Mouse (Mus musculus) forebrain, embryonic 13.5 days (tissue): ENCODE data around the gene Gpr152. TPM values are rescaled to one million over a fixed set of nuclear protein-coding genes. Genes with fewer than 3 reads are reported as not detected.

Experiments used
- ATAC-seq: fragments of 200-750 bp; cut with Nextera tagmentation; 2 replicates; pipeline ENCODE4 v1.8.0; 2017
- H3K27ac ChIP-seq: fragments of 300-500 bp; sonication (generic); 2 replicates; pipeline ENCODE4 v1.5.1; 2015; ENCODE audit warnings: inconsistent platforms, mild to moderate bottlenecking, moderate library complexity
- H3K27me3 ChIP-seq: fragments of 300-500 bp; sonication (generic); 2 replicates; pipeline ENCODE4 v1.6.1; 2015; ENCODE audit warnings: mild to moderate bottlenecking, inconsistent platforms
- H3K36me3 ChIP-seq: fragments of 300-500 bp; sonication (generic); 2 replicates; pipeline ENCODE4 v1.6.1; 2015; ENCODE audit warnings: mild to moderate bottlenecking, inconsistent platforms; ENCODE audit not compliant: poor library complexity, severe bottlenecking
- H3K4me1 ChIP-seq: fragments of 300-500 bp; sonication (generic); 2 replicates; pipeline ENCODE4 v1.6.1; 2015; ENCODE audit warnings: inconsistent platforms
- H3K4me2 ChIP-seq: fragments of 300-500 bp; sonication (generic); 2 replicates; pipeline ENCODE4 v1.6.1; 2015; ENCODE audit warnings: inconsistent platforms, mild to moderate bottlenecking, moderate library complexity
- H3K4me3 ChIP-seq: fragments of 300-500 bp; sonication (generic); 2 replicates; pipeline ENCODE4 v1.5.1; 2015; ENCODE audit warnings: mild to moderate bottlenecking, inconsistent platforms
- H3K9ac ChIP-seq: fragments of 300-500 bp; sonication (generic); 2 replicates; pipeline ENCODE4 v1.6.1; 2015; ENCODE audit warnings: mild to moderate bottlenecking, inconsistent platforms
- H3K9me3 ChIP-seq: fragments of 300-500 bp; sonication (generic); replicated peaks from 2 replicates; pipeline ENCODE4 v1.6.1; 2016; ENCODE audit warnings: inconsistent platforms
- WGBS: fragments of 180-500 bp; shearing (Covaris S2); methylation state at CpG from one replicate; pipeline ENCODE4 v1.1.7; 2015; 5-methylcytosine and 5-hydroxymethylcytosine counted together
- polyA plus RNA-seq: library from polyadenylated mRNA; unstranded; fragments of >200 nt; fragmentation: Nextera tagmentation; extraction: Ambion mirVana; gene quantifications from 2 replicates; pipeline ENCODE4 v1.2.1, GENCODE M21; 2015

The Gpr152 gene
- 0.04 TPM in 1 of 2 replicates, not detected in the other for polyA plus RNA-seq

DNA sequence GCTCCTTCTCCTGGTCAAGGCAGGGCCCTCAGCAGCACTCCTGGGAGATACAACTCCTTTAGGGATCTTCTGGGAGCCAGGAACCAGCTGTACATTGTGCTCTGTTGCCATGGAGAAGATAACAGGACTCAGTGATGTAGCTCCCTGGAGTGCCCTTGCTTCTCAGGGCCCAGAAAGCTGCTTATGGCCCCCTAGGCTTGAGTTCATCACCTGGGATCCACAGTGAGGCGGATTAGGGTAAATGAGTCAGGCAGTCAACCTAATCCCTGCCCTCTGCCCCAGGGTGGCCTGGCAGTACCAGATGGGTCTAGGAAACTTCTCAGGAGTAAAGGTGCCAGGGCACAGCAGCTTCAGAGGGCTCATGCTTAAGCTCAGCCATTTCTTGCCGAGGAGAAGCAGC, at the start of gene Gpr152:
Gpr152 (plus strand) TSS at position 342 of the 400 bp plus-strand sequence.
- Histone ChIP-seq H3K9ac (no peak within 1 kb of the TSS), H3K4me3 (no peak within 1 kb of the TSS)
- ATAC-seq, result no peak

GRCm38 (mm10) chr19:4090446-4090845, 49.1 kb upstream of the Gpr152 start:
- no peak overlapping the region for H3K4me2 ChIP-seq
- no peaks in the 10 kb centered on the region for H3K27me3 ChIP-seq
- peaks cover 6% of the 10 kb centered on the region for H3K4me1 ChIP-seq
- H3K4me3 ChIP-seq, result no peak overlapping the region
- 85% methylated on average over 3 of the region's 3 CpGs for WGBS
- no peaks in the 10 kb centered on the region for H3K36me3 ChIP-seq
- no peaks in the 10 kb centered on the region for H3K9me3 ChIP-seq
- no peak for ATAC-seq
- H3K9ac ChIP-seq, result no peak overlapping the region
- H3K27ac ChIP-seq, result no peak overlapping the region

More for the DNA sequence above, at the start of gene Gpr152:
- H3K36me3 ChIP-seq, result no peaks in the 10 kb centered on the region
- H3K4me1 ChIP-seq, result no peaks in the 10 kb centered on the region
- 75% methylated on average over 2 of the region's 2 CpGs for WGBS
- no peaks in the 10 kb centered on the region for H3K9me3 ChIP-seq
- no peaks in the 10 kb centered on the region for H3K27me3 ChIP-seq
- H3K27ac ChIP-seq, result no peak within 1 kb of the TSS
- no peak within 1 kb of the TSS for H3K4me2 ChIP-seq

DNA sequence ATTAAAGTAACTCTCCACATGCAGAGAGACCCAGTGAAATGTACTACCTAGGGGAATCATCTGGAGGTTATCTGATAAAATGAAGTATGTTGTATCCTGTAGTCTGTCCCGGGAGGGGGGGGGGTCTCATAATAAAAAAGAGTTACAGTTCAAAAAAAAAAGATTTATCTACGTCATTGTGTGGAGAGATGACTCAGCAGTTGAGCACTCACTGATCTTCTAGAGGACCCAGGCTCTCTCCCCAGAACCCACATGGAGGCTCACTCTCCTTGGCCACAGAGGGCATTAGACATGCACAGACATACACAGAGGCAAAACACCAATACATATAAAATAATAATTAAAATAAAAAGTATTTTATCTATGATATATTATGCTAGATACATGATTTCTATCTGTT, 48.2 kb upstream of the Gpr152 start:
- Histone ChIP-seq H3K27ac (no peak overlapping the region), H3K9ac (no peak overlapping the region), H3K27me3 (no peaks in the 10 kb centered on the region), H3K4me3 (no peak overlapping the region), H3K36me3 (no peaks in the 10 kb centered on the region), H3K4me1 (peaks cover 12% of the 10 kb centered on the region), H3K4me2 (no peak overlapping the region), H3K9me3 (no peaks in the 10 kb centered on the region)
- 74% methylated on average over 2 of the region's 2 CpGs for WGBS
- ATAC-seq, result no peak

- Histone ChIP-seq H3K27me3 (no peaks in the 10 kb centered on the region), H3K9ac (no peak overlapping the region), H3K9me3 (no peaks in the 10 kb centered on the region), H3K27ac (no peak overlapping the region), H3K4me2 (no peak overlapping the region), H3K4me3 (no peak overlapping the region), H3K36me3 (no peaks in the 10 kb centered on the region), H3K4me1 (peaks cover 18% of the 10 kb centered on the region)
- 90% methylated on average over 3 of the region's 3 CpGs for WGBS
- no peak for ATAC-seq
Measured at GRCm38 (mm10) chr19:4092750-4093149, 46.8 kb upstream of the Gpr152 start.

DNA sequence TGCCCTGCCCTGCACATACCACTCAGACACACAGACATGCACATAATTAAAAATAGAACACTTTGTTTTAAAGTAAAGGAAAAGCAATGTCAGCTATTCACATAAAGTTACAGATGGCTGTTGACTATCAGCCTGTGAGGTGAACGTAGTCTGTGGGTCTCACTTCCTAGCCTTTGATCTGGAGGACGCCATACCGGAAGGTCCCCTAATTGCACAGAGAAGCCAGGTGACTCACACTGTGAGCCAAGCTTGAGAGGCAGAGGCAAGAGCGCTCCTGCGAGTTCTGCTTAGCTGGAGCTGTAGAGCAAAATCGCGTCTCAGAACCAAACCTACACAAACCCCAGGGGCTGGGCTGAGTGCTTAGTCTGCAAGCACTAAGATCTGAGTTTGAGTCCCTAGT, 45.8 kb upstream of the Gpr152 start:
- no peaks in the 10 kb centered on the region for H3K27me3 ChIP-seq
- peaks cover 29% of the 10 kb centered on the region for H3K4me1 ChIP-seq
- H3K36me3 ChIP-seq, result no peaks in the 10 kb centered on the region
- no peak overlapping the region for H3K4me2 ChIP-seq
- H3K4me3 ChIP-seq, result no peak overlapping the region
- ATAC-seq, result no peak
- no peak overlapping the region for H3K27ac ChIP-seq
- H3K9me3 ChIP-seq, result no peaks in the 10 kb centered on the region
- H3K9ac ChIP-seq, result no peak overlapping the region
- WGBS, result 78% methylated on average over 7 of the region's 7 CpGs

GRCm38 (mm10) chr19:4094348-4094747, 45.2 kb upstream of the Gpr152 start:
- H3K4me1 ChIP-seq, result peaks cover 29% of the 10 kb centered on the region
- no peak overlapping the region for H3K4me2 ChIP-seq
- H3K4me3 ChIP-seq, result no peak overlapping the region
- no peak overlapping the region for H3K9ac ChIP-seq
- no peak for ATAC-seq
- WGBS, result 83% methylated on average over 3 of the region's 3 CpGs
- no peaks in the 10 kb centered on the region for H3K36me3 ChIP-seq
- H3K27ac ChIP-seq, result no peak overlapping the region
- no peaks in the 10 kb centered on the region for H3K9me3 ChIP-seq
- H3K27me3 ChIP-seq, result peaks cover under 1% of the 10 kb centered on the region; the same call in 1 of the 2 replicates

DNA sequence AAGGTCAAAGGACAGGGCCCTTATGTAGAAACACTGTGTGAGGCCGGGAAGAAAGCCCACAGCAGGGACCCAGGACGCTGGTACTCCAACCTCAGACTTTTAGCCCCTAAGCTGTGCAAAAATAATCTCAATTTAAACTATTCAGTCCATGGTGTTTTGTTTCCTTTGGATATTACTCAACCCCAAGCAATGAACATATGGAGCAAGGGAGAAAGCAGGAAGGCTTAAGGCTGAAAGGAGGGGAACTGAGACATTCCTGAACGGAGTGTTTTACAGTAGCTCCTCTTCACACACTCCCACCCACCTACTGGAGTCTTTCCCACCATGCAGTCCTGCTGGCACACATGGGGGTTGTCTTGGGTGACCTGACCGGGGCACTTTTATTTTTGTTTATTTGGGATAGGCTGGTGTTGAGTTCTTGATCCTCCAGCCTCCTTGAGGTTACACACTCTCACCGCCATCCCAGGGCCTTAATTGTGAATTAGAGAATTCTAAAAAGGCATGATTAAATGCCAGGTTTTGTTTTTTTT, 44.7 kb upstream of the Gpr152 start:
- Histone ChIP-seq H3K9ac (no peak overlapping the region), H3K27me3 (peaks cover 6% of the 10 kb centered on the region; the same call in 1 of the 2 replicates), H3K4me3 (no peak overlapping the region), H3K4me2 (no peak overlapping the region), H3K9me3 (no peaks in the 10 kb centered on the region), H3K36me3 (no peaks in the 10 kb centered on the region), H3K27ac (no peak overlapping the region), H3K4me1 (peaks cover 34% of the 10 kb centered on the region)
- no peak for ATAC-seq
- WGBS, result 80% methylated on average over 5 of the region's 5 CpGs

DNA sequence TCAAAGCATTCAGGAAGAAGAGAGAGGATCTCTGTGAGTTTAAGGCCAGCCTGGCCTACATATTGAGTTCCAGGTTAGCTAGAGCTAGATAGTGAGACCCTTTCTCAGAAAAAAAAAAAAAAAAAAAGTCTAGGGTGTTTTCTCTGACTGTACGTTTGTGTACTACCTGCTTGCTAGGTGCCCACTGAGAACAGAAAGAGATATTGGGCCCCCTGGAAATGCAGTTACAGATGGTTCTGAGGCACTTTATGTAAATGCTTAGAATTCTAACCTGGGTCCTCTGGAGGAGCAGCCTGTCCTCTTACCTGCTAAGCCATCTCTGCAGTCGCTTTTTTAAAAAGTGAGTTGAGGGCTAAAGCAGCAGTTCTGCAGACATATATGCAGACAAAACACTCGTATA, 43.8 kb upstream of the Gpr152 start:
- 71% methylated on average over 3 of the region's 3 CpGs for WGBS

GRCm38 (mm10) chr19:4096642-4097440, 42.7 kb upstream of the Gpr152 start, which contains the start of gene Cdk2ap2:
TSS of gene Cdk2ap2 (plus strand) at chr19:4097182.
- H3K4me1 ChIP-seq, result peaks cover 54% of the 10 kb centered on the region
- WGBS, result under 1% methylated on average over 62 of the region's 65 CpGs
- peaks cover 24% of the 10 kb centered on the region for H3K27me3 ChIP-seq
- H3K4me2 ChIP-seq, result peak within 1 kb of the TSS; percentile 68
- no peaks in the 10 kb centered on the region for H3K9me3 ChIP-seq
- ATAC-seq, result peak; percentile 94
- H3K36me3 ChIP-seq, result no peaks in the 10 kb centered on the region
- peak within 1 kb of the TSS; percentile 68 for H3K9ac ChIP-seq
- H3K4me3 ChIP-seq, result peak within 1 kb of the TSS; percentile 60
- peak within 1 kb of the TSS; percentile 88 for H3K27ac ChIP-seq

More for the DNA sequence above, 43.8 kb upstream of the Gpr152 start:
- Histone ChIP-seq H3K36me3 (no peaks in the 10 kb centered on the region), H3K4me1 (peaks cover 43% of the 10 kb centered on the region), H3K9me3 (no peaks in the 10 kb centered on the region), H3K4me2 (peak overlapping the region; percentile 68; the same call in 1 of the 2 replicates), H3K27me3 (peaks cover 14% of the 10 kb centered on the region; the same call in 1 of the 2 replicates), H3K4me3 (no peak overlapping the region), H3K9ac (no peak overlapping the region), H3K27ac (no peak overlapping the region)
- no peak for ATAC-seq

- Histone ChIP-seq H3K4me3 (peak overlapping the region; percentile 60), H3K27me3 (peaks cover 30% of the 10 kb centered on the region), H3K4me2 (peak overlapping the region; percentile 68), H3K4me1 (peaks cover 56% of the 10 kb centered on the region), H3K36me3 (no peaks in the 10 kb centered on the region), H3K9ac (peak overlapping the region; percentile 68), H3K9me3 (no peaks in the 10 kb centered on the region), H3K27ac (peak overlapping the region; percentile 88)
- no peak; the same call in 1 of the 2 replicates for ATAC-seq
- under 1% methylated on average over 21 of the region's 21 CpGs for WGBS
Measured at GRCm38 (mm10) chr19:4097441-4097825, 42.2 kb upstream of the Gpr152 start.

- Histone ChIP-seq H3K27me3 (peaks cover 32% of the 10 kb centered on the region), H3K9me3 (no peaks in the 10 kb centered on the region), H3K4me1 (peaks cover 56% of the 10 kb centered on the region), H3K27ac (no peak overlapping the region), H3K4me3 (no peak overlapping the region), H3K36me3 (no peaks in the 10 kb centered on the region), H3K4me2 (peak overlapping the region; percentile 68; the same call in 1 of the 2 replicates), H3K9ac (0 out of 2 replicates have a peak overlapping the region, but pooled peaks have one; percentile 13)
- WGBS, result 91% methylated on average over 13 of the region's 13 CpGs
- ATAC-seq, result no peak
Measured at GRCm38 (mm10) chr19:4098426-4098825, 41.2 kb upstream of the Gpr152 start.

DNA sequence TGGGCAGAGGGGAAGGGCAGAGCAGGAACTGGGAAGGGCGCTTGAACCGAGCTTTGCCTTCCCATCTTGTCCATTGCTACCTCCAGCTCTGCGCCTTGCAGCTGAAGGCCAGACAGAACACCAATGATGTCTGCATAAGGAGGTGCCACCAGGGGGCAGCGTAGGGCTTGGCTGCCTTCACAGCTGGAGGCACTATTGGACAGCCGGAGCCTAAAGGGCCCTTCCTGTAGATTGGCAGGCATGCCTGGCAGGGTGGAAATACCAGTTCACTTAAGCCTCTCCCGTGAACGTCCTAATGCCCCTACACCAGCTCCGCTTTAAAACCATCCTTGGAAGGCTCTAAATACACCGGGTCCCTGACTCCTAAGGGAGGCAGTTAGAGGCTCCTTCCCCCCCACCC, 40.5 kb upstream of the Gpr152 start:
- H3K4me1 ChIP-seq, result peaks cover 56% of the 10 kb centered on the region
- H3K27me3 ChIP-seq, result peaks cover 32% of the 10 kb centered on the region
- no peak for ATAC-seq
- H3K4me2 ChIP-seq, result peak overlapping the region; percentile 81
- H3K9ac ChIP-seq, result 0 out of 2 replicates have a peak overlapping the region, but pooled peaks have one; percentile 13
- no peaks in the 10 kb centered on the region for H3K9me3 ChIP-seq
- WGBS, result 13% methylated on average over 9 of the region's 9 CpGs
- 0 out of 2 replicates have a peak overlapping the region, but pooled peaks have one; percentile 50 for H3K4me3 ChIP-seq
- H3K36me3 ChIP-seq, result no peaks in the 10 kb centered on the region
- H3K27ac ChIP-seq, result no peak overlapping the region
